Comparison of ENCODE assay signal across 8 mouse cellular contexts in the genomic region with DNA sequence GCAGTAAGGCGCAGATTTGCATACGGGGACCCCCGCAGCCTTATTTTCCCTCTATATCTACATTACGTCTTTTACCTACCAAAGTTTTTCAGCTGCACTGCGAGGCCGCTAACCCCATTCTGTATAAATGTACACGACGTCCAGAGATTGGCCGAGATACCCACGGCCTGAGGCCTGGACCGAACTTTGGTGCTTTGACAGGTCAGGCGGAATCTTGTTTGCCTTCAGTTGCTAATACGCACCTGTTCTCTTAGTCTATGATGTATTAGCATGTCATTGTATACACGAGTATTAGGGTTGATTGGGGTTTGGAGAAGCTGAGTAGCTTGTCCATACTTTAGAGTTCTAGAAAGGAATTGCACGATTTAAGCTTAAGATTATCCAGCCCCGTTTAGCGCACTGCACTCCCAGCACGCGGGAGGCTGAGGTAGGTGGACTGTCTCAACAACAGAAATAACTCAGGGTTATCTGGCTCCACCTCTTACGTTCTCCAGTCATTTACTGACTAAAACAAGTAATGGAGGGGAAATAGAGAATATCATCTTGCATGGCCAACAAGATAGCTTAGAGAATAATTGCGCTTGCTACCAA. TPM values are rescaled to one million over a fixed set of nuclear protein-coding genes. Genes with fewer than 3 reads are reported as not detected.
DNase-seq lines count a peak whose midpoint lies in the region; ATAC-seq and TF ChIP-seq lines count a peak whose summit lies in the region.

No protein-coding gene starts in this region.

- no peaks in the 10 kb centered on the region for H3K36me3 ChIP-seq in heart, embryonic 10.5 days
- no peaks in the 10 kb centered on the region for H3K36me3 ChIP-seq in E14TG2a.4 (ENCODE audit: insufficient read depth, low read length)
- no peaks in the 10 kb centered on the region for H3K36me3 ChIP-seq in forebrain, embryonic 10.5 days (replicated peaks)
- no peaks in the 10 kb centered on the region for H3K36me3 ChIP-seq in limb, embryonic 14.5 days (ENCODE audit: control insufficient read depth, insufficient read depth, low read length)
- no peaks in the 10 kb centered on the region for H3K36me3 ChIP-seq in stomach, embryonic 14.5 days (ENCODE audit: control insufficient read depth, insufficient read depth, low read length)

- DNase-seq in heart, embryonic 10.5 days (ENCODE audit: low spot score), result no peak
- no peak for DNase-seq in heart, postnatal 36 days
- no peak for DNase-seq in forebrain, embryonic 10.5 days (ENCODE audit: extremely low spot score, low spot score)
- DNase-seq in limb, embryonic 14.5 days (ENCODE audit: low spot score), result no peak
- DNase-seq in Muller cell, postnatal 12 days (ENCODE audit: inconsistent ontology term), result no peak
- no peak for DNase-seq in gastrocnemius, postnatal 4 days (ENCODE audit: low spot score in 2 of 2)

- H3K27ac ChIP-seq in heart, embryonic 10.5 days, result peak overlapping the region; percentile 95
- H3K27ac ChIP-seq in forebrain, embryonic 10.5 days, result peak overlapping the region; percentile 93
- H3K27ac ChIP-seq in limb, embryonic 14.5 days (replicated peaks; ENCODE audit: low read depth, low read length), result peak overlapping the region; percentile 89
- H3K27ac ChIP-seq in stomach, embryonic 14.5 days (ENCODE audit: low read length), result peak overlapping the region; percentile 93

- TF ChIP-seq CTCF in E14TG2a.4 (conservative IDR thresholded peaks at IDR 0.05; ENCODE audit: low read length), result no peak

- H3K9me3 ChIP-seq in heart, embryonic 10.5 days, result no peaks in the 10 kb centered on the region
- peaks cover 6% of the 10 kb centered on the region; the same call in 1 of the 2 replicates for H3K9me3 ChIP-seq in E14TG2a.4 (ENCODE audit: low read length)
- H3K9me3 ChIP-seq in forebrain, embryonic 10.5 days, result no peaks in the 10 kb centered on the region; the same call in 1 of the 2 replicates
- no peaks in the 10 kb centered on the region for H3K9me3 ChIP-seq in limb, embryonic 14.5 days (ENCODE audit: control insufficient read depth, low read length)
- H3K9me3 ChIP-seq in stomach, embryonic 14.5 days (ENCODE audit: control insufficient read depth, low read depth, low read length), result no peaks in the 10 kb centered on the region

- WGBS in heart, embryonic 10.5 days, result 6% methylated on average over 21 of the region's 21 CpGs
- 6% methylated on average over 21 of the region's 21 CpGs for WGBS in forebrain, embryonic 10.5 days
- WGBS in limb, embryonic 14.5 days, result 6% methylated on average over 21 of the region's 21 CpGs
- WGBS in stomach, embryonic 14.5 days, result 6% methylated on average over 21 of the region's 21 CpGs

- peaks cover 5% of the 10 kb centered on the region; the same call in 1 of the 2 replicates for H3K4me1 ChIP-seq in heart, embryonic 10.5 days
- H3K4me1 ChIP-seq in E14TG2a.4 (replicated peaks; ENCODE audit: low read depth, low read length), result peaks cover 16% of the 10 kb centered on the region
- peaks cover 12% of the 10 kb centered on the region for H3K4me1 ChIP-seq in forebrain, embryonic 10.5 days
- H3K4me1 ChIP-seq in limb, embryonic 14.5 days (ENCODE audit: control insufficient read depth, insufficient read depth, low read length), result no peaks in the 10 kb centered on the region
- 0 out of 2 replicates have a peak, but pooled peaks cover 3% of the 10 kb centered on the region for H3K4me1 ChIP-seq in stomach, embryonic 14.5 days (ENCODE audit: control insufficient read depth, insufficient read depth, low read length)

- intact Hi-C loops in heart, postnatal 36 days (cut with DNase I), result loop anchor here (2.0 to 5.0 kb wide), 3 partner anchors 105 to 274 kb away; a partner anchor contains a TSS

- peak overlapping the region; percentile 77 for H3K9ac ChIP-seq in limb, embryonic 14.5 days (ENCODE audit: low read depth, low read length, severe bottlenecking)
- H3K9ac ChIP-seq in stomach, embryonic 14.5 days (replicated peaks; ENCODE audit: low read depth, low read length), result peak overlapping the region; percentile 50; the same call in 1 of the 2 replicates

- H3K4me2 ChIP-seq in limb, embryonic 14.5 days (replicated peaks; ENCODE audit: low read depth, low read length, severe bottlenecking), result peak overlapping the region; percentile 79
- H3K4me2 ChIP-seq in stomach, embryonic 14.5 days (replicated peaks; ENCODE audit: low read depth, low read length), result peak overlapping the region; percentile 79

- TF ChIP-seq POLR2A in limb, embryonic 14.5 days (IDR thresholded peaks at IDR 0.05; ENCODE audit: borderline replicate concordance, extremely low read depth, insufficient read depth, insufficient read length), result no peak

- peak overlapping the region; percentile 79 for H3K4me3 ChIP-seq in heart, embryonic 10.5 days
- H3K4me3 ChIP-seq in E14TG2a.4 (replicated peaks; ENCODE audit: low read length), result peak overlapping the region; percentile 92
- H3K4me3 ChIP-seq in forebrain, embryonic 10.5 days, result peak overlapping the region; percentile 82
- H3K4me3 ChIP-seq in limb, embryonic 14.5 days (replicated peaks; ENCODE audit: low read length), result peak overlapping the region; percentile 81
- H3K4me3 ChIP-seq in stomach, embryonic 14.5 days (ENCODE audit: low read depth, low read length), result peak overlapping the region; percentile 68

- peak; percentile 31 for ATAC-seq in limb, embryonic 14.5 days (ENCODE audit: low FRiP score, low read depth)
- ATAC-seq in stomach, embryonic 14.5 days (ENCODE audit: insufficient number of reproducible peaks, insufficient read depth, low FRiP score, low read depth), result 0 out of 2 replicates have a peak, but pooled peaks have one; percentile 25

- no peaks in the 10 kb centered on the region for H3K27me3 ChIP-seq in heart, embryonic 10.5 days (ENCODE audit: insufficient read depth, poor library complexity, severe bottlenecking)
- H3K27me3 ChIP-seq in E14TG2a.4 (ENCODE audit: insufficient read depth, low read length), result peaks cover 42% of the 10 kb centered on the region
- H3K27me3 ChIP-seq in forebrain, embryonic 10.5 days (ENCODE audit: poor library complexity, severe bottlenecking), result peaks cover 45% of the 10 kb centered on the region
- peaks cover 5% of the 10 kb centered on the region; the same call in 1 of the 2 replicates for H3K27me3 ChIP-seq in limb, embryonic 14.5 days (ENCODE audit: control insufficient read depth, insufficient read depth, low read length)
- H3K27me3 ChIP-seq in stomach, embryonic 14.5 days (ENCODE audit: control insufficient read depth, insufficient read depth, low read length), result no peaks in the 10 kb centered on the region

RNA-seq across cellular contexts. Expression of a gene that starts 0.8 kb away (rescaled TPM):
- polyA plus RNA-seq in heart, embryonic 10.5 days (2016; fragmentation: Nextera tagmentation; extraction: Ambion mirVana), result 1.2 and 1.8 TPM in 2 replicates
- 1 to 10 TPM; 8.1 to 8.5 TPM for total RNA-seq in heart, postnatal 36 days (2021)
- polyA plus RNA-seq in forebrain, embryonic 10.5 days (2016; fragmentation: Nextera tagmentation; extraction: Ambion mirVana), result 0.53 and 0.71 TPM in 2 replicates
- polyA plus RNA-seq in limb, embryonic 14.5 days (2012; rRNA removed), result 2.1 and 2.5 TPM in 2 replicates
- 1.7 and 1.8 TPM in 2 replicates for polyA plus RNA-seq in limb, embryonic 14.5 days (2014; fragmentation: Nextera tagmentation; extraction: Ambion mirVana)
- 2.1 and 2.2 TPM in 2 replicates for polyA plus RNA-seq in stomach, embryonic 14.5 days (2014; fragmentation: Nextera tagmentation; extraction: Ambion mirVana)
- 1 to 10 TPM; 5.1 to 5.6 TPM for total RNA-seq in gastrocnemius, postnatal 4 days (2021)
